Mouse (Mus musculus) liver, postnatal 0 days (tissue): Measurements from ENCODE around the gene Gm4070. TPM values are rescaled to one million over a fixed set of nuclear protein-coding genes. Genes with fewer than 3 reads are reported as not detected.

ENCODE experiments used
- polyA plus RNA-seq: library from polyadenylated mRNA; unstranded; fragments of >200 nt; fragmentation: Nextera tagmentation; extraction: Ambion mirVana; gene quantifications from 2 replicates; pipeline ENCODE4 v1.2.1, GENCODE M21; 2015

The Gm4070 gene
- polyA plus RNA-seq, 1 experiment from 2014 or later, result 1.4 TPM

Other genes starting within 250 kb of the Gm4070 start
- gene Ilk, start 217.4 kb downstream of the Gm4070 start, polyA plus RNA-seq, result 95.1 and 103 TPM in 2 replicates
- gene Rrp8, start 216.6 kb downstream of the Gm4070 start, polyA plus RNA-seq, result 10.6 and 11.6 TPM in 2 replicates
- 104 and 110 TPM in 2 replicates for gene Taf10, start 209.6 kb downstream of the Gm4070 start, polyA plus RNA-seq
- gene Tpp1, start 201.7 kb downstream of the Gm4070 start, polyA plus RNA-seq, result 60.9 and 65.8 TPM in 2 replicates
- gene Dchs1, start 166.3 kb downstream of the Gm4070 start, polyA plus RNA-seq, result 0.45 and 0.58 TPM in 2 replicates
- gene Mrpl17, start 142.9 kb downstream of the Gm4070 start, polyA plus RNA-seq, result 405 and 416 TPM in 2 replicates